8 mouse cellular contexts compared by ENCODE assay signal in the genomic region with DNA sequence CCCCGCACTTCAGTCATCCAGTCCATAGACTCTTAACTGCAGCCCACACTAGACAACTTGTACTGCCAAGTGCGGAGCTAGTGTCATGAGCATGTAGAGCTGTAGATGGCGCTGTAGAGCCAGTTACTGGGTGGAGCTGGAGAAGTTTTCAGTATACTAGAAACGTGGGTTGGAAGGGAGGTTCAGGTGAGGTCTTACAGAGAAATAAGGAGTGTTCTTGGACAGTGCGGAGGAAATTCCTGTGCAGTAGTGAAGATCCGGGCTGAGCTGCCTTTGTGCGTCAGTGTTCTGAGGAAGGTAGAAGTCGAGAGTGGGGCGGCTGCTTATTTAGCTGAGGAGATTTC. TPM values are rescaled to one million over a fixed set of nuclear protein-coding genes. Genes with fewer than 3 reads are reported as not detected.
DNase-seq lines count a peak whose midpoint lies in the region; ATAC-seq and TF ChIP-seq lines count a peak whose summit lies in the region.
"Had no signal": no experiment of that assay in that cellular context is flagged by ENCODE, and none has a peak within 500 bp of the region (broad histone marks: within the 10 kb centered on the region; RNA-seq: fewer than 3 reads in every experiment).

No protein-coding gene starts in this region.

- peak; percentile 22 for ATAC-seq in intestine, embryonic 16.5 days

- H3K27me3 ChIP-seq in intestine, embryonic 16.5 days (replicated peaks; ENCODE audit: control insufficient read depth, insufficient read depth, low read length), result no peaks in the 10 kb centered on the region

- peak; percentile 47 for TF ChIP-seq CTCF in left cerebral cortex, adult 2 months (IDR thresholded peaks at IDR 0.05)
- TF ChIP-seq CTCF in lung, adult 2 months (IDR thresholded peaks at IDR 0.05; ENCODE audit: insufficient read depth, low read length), result peak; percentile 52

- 41% methylated on average over 9 of the region's 9 CpGs for WGBS in intestine, embryonic 16.5 days
- 37% methylated on average over 9 of the region's 9 CpGs for WGBS in lung, adult 2 months

- no peaks in the 10 kb centered on the region for H3K9me3 ChIP-seq in intestine, embryonic 16.5 days (ENCODE audit: control insufficient read depth, low read length)
- H3K9me3 ChIP-seq: heart, embryonic 15.5 days had no signal

- no peaks in the 10 kb centered on the region for H3K36me3 ChIP-seq in intestine, embryonic 16.5 days (ENCODE audit: control insufficient read depth, insufficient read depth, low read length)
- H3K36me3 ChIP-seq: heart, embryonic 15.5 days had no signal

- H3K4me3 ChIP-seq in left cerebral cortex, adult 2 months, result no peak overlapping the region
- H3K4me3 ChIP-seq in intestine, embryonic 16.5 days (ENCODE audit: low read length), result no peak overlapping the region
- H3K4me3 ChIP-seq in lung, adult 2 months (replicated peaks; ENCODE audit: extremely low read depth, low read depth, low read length), result no peak overlapping the region
- H3K4me3 ChIP-seq: heart, embryonic 15.5 days had no signal

- H3K9ac ChIP-seq in intestine, embryonic 16.5 days (ENCODE audit: low read depth, low read length), result no peak overlapping the region
- H3K9ac ChIP-seq: heart, embryonic 15.5 days had no signal

- no peak overlapping the region for H3K4me2 ChIP-seq in intestine, embryonic 16.5 days (ENCODE audit: low read depth, low read length)
- H3K4me2 ChIP-seq: heart, embryonic 15.5 days had no signal

- H3K27ac ChIP-seq in left cerebral cortex, adult 2 months, result no peak overlapping the region
- H3K27ac ChIP-seq in intestine, embryonic 16.5 days (ENCODE audit: low read length), result no peak overlapping the region
- H3K27ac ChIP-seq: heart, embryonic 15.5 days had no signal

- TF ChIP-seq POLR2A in lung, adult 2 months (IDR thresholded peaks at IDR 0.05; ENCODE audit: borderline replicate concordance, extremely low read depth, low read depth, low read length), result no peak

- intact Hi-C loops in left cerebral cortex, adult 2 months (cut with DNase I), result no loop called here

- H3K4me1 ChIP-seq in intestine, embryonic 16.5 days (ENCODE audit: control insufficient read depth, insufficient read depth, low read length), result peaks cover 15% of the 10 kb centered on the region
- peaks cover 4% of the 10 kb centered on the region; the same call in 1 of the 2 replicates for H3K4me1 ChIP-seq in lung, adult 2 months (ENCODE audit: control insufficient read depth, insufficient read depth, low read length)

- peak; percentile 35 to 47 for DNase-seq in left cerebral cortex, adult 2 months (ENCODE audit: extremely low spot score in 1 of 2, low spot score in 2 of 2)
- DNase-seq in left cerebral cortex, adult 11 months (ENCODE audit: low spot score), result no peak
- peak; percentile 16 for DNase-seq in adipocyte (ENCODE audit: low spot score)
- DNase-seq in embryo, embryonic 10.5 days (ENCODE audit: low spot score), result peak; percentile 83
- peak; percentile 47 for DNase-seq in lung, adult 2 months
- peak; percentile 6 to 7 for DNase-seq in spleen, postnatal 36 days (ENCODE audit: low spot score in 2 of 2)

RNA-seq across cellular contexts. Expression of gene Vstm5, which starts 2.7 kb away (rescaled TPM):
- total RNA-seq in left cerebral cortex, adult 2 months (2021), result 1 to 10 TPM; 7.6 to 9.2 TPM
- polyA plus RNA-seq in intestine, embryonic 16.5 days (2015; fragmentation: Nextera tagmentation; extraction: Ambion mirVana), result 7.7 and 9.2 TPM in 2 replicates
- 1.4 and 2.1 TPM in 2 replicates for polyA plus RNA-seq in lung, adult 2 months (2012; rRNA removed)

RNA-seq across cellular contexts. Expression of gene Med17, which starts 38.2 kb away (rescaled TPM):
- total RNA-seq in left cerebral cortex, adult 2 months (2021), result 10 to 100 TPM; 35.7 to 35.8 TPM
- polyA plus RNA-seq in intestine, embryonic 16.5 days (2015; fragmentation: Nextera tagmentation; extraction: Ambion mirVana), result 26.6 and 27.4 TPM in 2 replicates
- 24.6 and 25.3 TPM in 2 replicates for polyA plus RNA-seq in lung, adult 2 months (2012; rRNA removed)
